Mouse (Mus musculus) intestine, postnatal 0 days (tissue): ENCODE measurements around the gene Reps1. TPM values are rescaled to one million over a fixed set of nuclear protein-coding genes. Genes with fewer than 3 reads are reported as not detected.

Experiments
- ATAC-seq: fragments of 200-750 bp; cut with Nextera tagmentation; 2 replicates; pipeline ENCODE4 v1.8.0; 2017; ENCODE audit warnings: mild to moderate bottlenecking, moderate TSS enrichment, moderate library complexity
- H3K27ac ChIP-seq: fragments of 300-500 bp; sonication (generic); 2 replicates; pipeline ENCODE4 v1.5.1; 2014; ENCODE audit warnings: mild to moderate bottlenecking, low read depth, low read length, moderate library complexity
- H3K27me3 ChIP-seq: fragments of 300-500 bp; sonication (generic); replicated peaks from 2 replicates; pipeline ENCODE4 v1.6.1; 2014; ENCODE audit warnings: low read length, mixed read lengths; ENCODE audit not compliant: control insufficient read depth, insufficient read depth
- H3K36me3 ChIP-seq: fragments of 300-500 bp; sonication (generic); 2 replicates; pipeline ENCODE4 v1.6.1; 2014; ENCODE audit warnings: mild to moderate bottlenecking, moderate library complexity; ENCODE audit not compliant: control insufficient read depth, insufficient read depth
- H3K4me1 ChIP-seq: fragments of 300-500 bp; sonication (generic); replicated peaks from 2 replicates; pipeline ENCODE4 v1.6.1; 2014; ENCODE audit warnings: antibody characterized with exemption, low read length, mixed read lengths; ENCODE audit not compliant: control insufficient read depth, insufficient read depth
- H3K4me2 ChIP-seq: fragments of 300-500 bp; sonication (generic); replicated peaks from 2 replicates; pipeline ENCODE4 v1.6.1; 2014; ENCODE audit warnings: low read depth, mild to moderate bottlenecking, moderate library complexity
- H3K4me3 ChIP-seq: fragments of 300-500 bp; sonication (generic); 2 replicates; pipeline ENCODE4 v1.5.1; 2014; ENCODE audit warnings: low read depth, low read length
- H3K9ac ChIP-seq: fragments of 300-500 bp; sonication (generic); 2 replicates; pipeline ENCODE4 v1.6.1; 2014; ENCODE audit warnings: mild to moderate bottlenecking, low read depth, low read length
- H3K9me3 ChIP-seq: fragments of 300-500 bp; sonication (generic); 2 replicates; pipeline ENCODE4 v1.6.1; 2016; ENCODE audit warnings: mixed run types; ENCODE audit not compliant: control insufficient read depth
- CTCF ChIP-seq: sonication (generic); IDR thresholded peaks from 2 replicates; pipeline ENCODE4 v1.5.1; 2016; ENCODE audit warnings: low read depth, mild to moderate bottlenecking, control low read depth, antibody characterized with exemption, moderate library complexity
- WGBS: fragments of 180-500 bp; shearing (Covaris S2); extraction: QIAGEN DNeasy Blood & Tissue Kit; methylation state at CpG from one replicate; pipeline ENCODE4 v1.1.7; 2014; 5-methylcytosine and 5-hydroxymethylcytosine counted together
- polyA plus RNA-seq: library from polyadenylated mRNA; unstranded; fragments of >200 nt; fragmentation: Nextera tagmentation; extraction: Ambion mirVana; gene quantifications from 2 replicates; pipeline ENCODE4 v1.2.1, GENCODE M21; 2015

Gene Reps1
- polyA plus RNA-seq, 1 experiment from 2014 or later, result 7.7 TPM

DNA sequence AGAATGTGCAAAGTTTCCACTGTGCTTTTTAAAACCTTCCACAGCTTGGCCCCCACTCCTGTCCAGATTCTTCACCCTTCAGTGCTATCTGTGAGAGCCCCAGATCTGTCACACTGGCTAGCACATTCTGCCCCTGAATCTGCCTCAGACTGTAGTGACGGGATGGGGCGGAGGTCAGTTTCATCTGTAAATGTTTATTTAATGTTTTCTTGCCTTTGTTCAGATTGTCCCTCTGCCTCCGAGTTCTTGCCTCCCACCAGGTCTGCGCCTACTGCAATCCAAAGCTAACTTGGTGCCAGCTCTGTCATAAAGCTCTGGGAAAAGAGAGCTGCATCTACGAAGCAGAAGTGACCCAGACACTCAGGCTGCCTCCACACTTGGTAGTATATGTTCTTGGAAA, 18.8 kb upstream of the Reps1 start:
- 48% methylated on average over 5 of the region's 5 CpGs for WGBS

DNA sequence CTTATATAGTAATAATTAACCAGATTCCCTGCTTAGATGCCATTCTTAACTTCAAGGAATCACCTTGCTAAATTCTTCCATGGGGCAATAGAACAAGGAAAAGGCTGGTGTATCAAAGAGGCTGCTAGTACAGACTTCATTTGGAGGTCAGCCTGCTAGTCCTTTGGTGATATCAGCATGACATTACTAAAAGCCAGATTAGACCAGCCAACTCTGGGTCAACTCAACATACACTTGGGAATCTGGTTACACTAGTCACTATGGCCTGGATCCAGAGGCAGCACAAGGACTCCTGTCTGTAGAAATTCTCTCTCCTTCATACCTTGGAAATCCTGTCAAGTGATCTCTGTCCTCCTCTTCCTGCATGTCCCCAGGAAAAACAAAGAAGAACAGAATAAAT, 9.3 kb upstream of the Reps1 start:
- H3K27me3 ChIP-seq, result no peaks in the 10 kb centered on the region
- no peak for ATAC-seq
- H3K9me3 ChIP-seq, result no peaks in the 10 kb centered on the region
- no peak overlapping the region for H3K27ac ChIP-seq
- H3K4me2 ChIP-seq, result no peak overlapping the region
- H3K36me3 ChIP-seq, result no peaks in the 10 kb centered on the region
- H3K4me3 ChIP-seq, result no peak overlapping the region
- no peak overlapping the region for H3K9ac ChIP-seq
- no peak for TF ChIP-seq CTCF
- H3K4me1 ChIP-seq, result no peaks in the 10 kb centered on the region

More for the DNA sequence above, 18.8 kb upstream of the Reps1 start:
- no peak overlapping the region for H3K4me3 ChIP-seq
- no peak overlapping the region for H3K4me2 ChIP-seq
- no peaks in the 10 kb centered on the region for H3K27me3 ChIP-seq
- no peak overlapping the region for H3K27ac ChIP-seq
- no peaks in the 10 kb centered on the region for H3K9me3 ChIP-seq
- no peak overlapping the region for H3K9ac ChIP-seq
- ATAC-seq, result no peak
- H3K36me3 ChIP-seq, result no peaks in the 10 kb centered on the region
- TF ChIP-seq CTCF, result no peak
- H3K4me1 ChIP-seq, result no peaks in the 10 kb centered on the region

DNA sequence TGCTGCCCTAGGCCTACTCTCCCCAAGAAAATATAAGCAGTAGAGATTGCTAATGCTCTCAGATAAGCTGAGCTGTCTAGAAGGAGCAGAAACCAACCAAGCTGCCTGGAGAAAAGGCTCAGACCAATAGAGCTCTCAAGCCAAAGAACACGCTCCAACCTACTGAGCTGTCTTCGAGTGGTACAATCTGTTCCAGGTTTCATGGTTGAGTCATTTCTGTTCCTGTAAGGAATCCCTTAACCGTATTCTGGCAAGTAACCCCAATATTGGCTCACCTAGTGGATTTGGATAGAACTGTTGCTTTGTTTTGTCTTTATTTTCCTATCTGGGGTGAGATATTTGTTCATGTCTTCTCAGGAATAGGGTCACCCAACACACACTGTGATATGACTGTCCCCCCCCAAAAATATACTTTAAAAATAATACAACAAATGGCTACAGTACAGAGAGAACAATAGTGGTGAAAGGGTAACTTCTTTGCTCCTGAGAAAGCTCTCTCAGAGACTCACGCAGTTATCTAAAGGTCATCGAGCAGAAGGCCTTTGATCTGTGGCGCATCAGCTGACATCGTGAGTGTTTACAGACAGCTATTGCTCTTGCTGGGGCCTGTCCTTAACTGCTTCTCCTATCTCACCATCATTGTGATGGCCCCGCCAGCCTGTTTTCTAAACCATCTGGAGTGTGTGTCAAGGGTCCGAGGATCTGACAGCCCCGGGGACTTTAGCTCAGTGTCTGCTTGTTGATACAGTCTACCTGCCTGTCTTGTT, 8.1 kb upstream of the Reps1 start:
- Histone ChIP-seq H3K9ac (no peak overlapping the region), H3K27me3 (no peaks in the 10 kb centered on the region), H3K4me3 (no peak overlapping the region), H3K36me3 (no peaks in the 10 kb centered on the region), H3K9me3 (no peaks in the 10 kb centered on the region), H3K4me2 (no peak overlapping the region), H3K27ac (no peak overlapping the region), H3K4me1 (no peaks in the 10 kb centered on the region)
- peak; percentile 38; the same call in 1 of the 2 replicates for ATAC-seq
- WGBS, result 44% methylated on average over 10 of the region's 10 CpGs
- TF ChIP-seq CTCF, result no peak

DNA sequence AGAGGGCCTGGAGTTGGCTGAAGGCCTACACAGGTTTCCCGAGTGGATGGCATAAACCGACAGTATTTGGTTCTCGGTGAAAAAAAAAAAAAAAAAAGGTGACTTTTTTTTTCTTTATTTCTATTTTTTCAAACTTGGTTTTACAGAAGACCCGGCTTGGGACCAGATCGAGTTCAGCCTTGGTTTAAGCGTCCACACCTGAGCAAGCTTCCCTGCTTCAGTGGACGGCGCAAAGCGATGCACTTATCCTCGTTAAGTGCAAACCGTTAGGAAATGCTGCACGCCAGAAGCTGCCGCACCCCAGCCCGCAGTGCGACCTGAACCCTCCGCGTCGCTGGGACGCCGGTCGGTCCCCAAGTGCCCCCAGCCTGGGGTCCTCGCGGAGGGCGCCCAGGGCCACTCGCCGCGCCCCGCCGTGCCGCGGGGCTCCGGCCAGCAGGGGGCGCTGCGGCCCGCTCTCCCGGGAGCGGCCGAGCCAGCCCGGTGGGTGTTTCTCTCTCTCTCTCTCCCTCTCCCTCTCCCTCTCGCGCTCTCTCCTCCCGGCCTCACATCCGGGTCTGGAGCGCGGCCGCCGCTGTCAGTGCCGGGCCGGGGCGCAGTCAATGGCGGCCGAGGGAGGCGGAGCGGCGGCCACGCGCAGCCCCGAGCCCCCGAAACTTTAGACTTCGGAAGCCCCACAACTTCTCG, 509 bp upstream of the Reps1 start:
- WGBS, result 4% methylated on average over 40 of the region's 61 CpGs
- peak overlapping the region; percentile 96 for H3K4me2 ChIP-seq
- peak; percentile 97 for ATAC-seq
- no peaks in the 10 kb centered on the region for H3K27me3 ChIP-seq
- TF ChIP-seq CTCF, result peak; percentile 78
- H3K27ac ChIP-seq, result peak overlapping the region; percentile 87
- no peaks in the 10 kb centered on the region for H3K9me3 ChIP-seq
- peak overlapping the region; percentile 97 for H3K9ac ChIP-seq
- H3K4me1 ChIP-seq, result peaks cover 4% of the 10 kb centered on the region; the same call in 1 of the 2 replicates
- no peaks in the 10 kb centered on the region for H3K36me3 ChIP-seq
- peak overlapping the region; percentile 91 for H3K4me3 ChIP-seq

DNA sequence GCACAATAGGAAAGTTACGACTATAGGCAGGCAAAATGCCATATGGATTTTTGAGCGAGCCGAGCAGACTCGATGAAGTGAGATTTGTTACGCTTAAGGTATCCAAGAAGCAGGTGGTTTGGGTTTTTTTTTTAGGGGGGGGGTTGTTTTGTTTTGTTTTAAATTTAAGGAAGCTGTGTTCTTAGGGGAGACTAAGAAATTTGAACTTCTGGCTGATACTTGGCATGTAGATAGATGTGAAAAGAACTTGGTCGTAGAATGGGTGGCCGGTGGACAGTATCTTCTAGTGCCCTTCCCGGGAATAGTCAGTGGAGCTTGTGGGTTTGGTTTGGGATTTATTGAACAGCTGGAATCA, 707 bp downstream of the Reps1 start:
- peak overlapping the region; percentile 97 for H3K9ac ChIP-seq

DNA sequence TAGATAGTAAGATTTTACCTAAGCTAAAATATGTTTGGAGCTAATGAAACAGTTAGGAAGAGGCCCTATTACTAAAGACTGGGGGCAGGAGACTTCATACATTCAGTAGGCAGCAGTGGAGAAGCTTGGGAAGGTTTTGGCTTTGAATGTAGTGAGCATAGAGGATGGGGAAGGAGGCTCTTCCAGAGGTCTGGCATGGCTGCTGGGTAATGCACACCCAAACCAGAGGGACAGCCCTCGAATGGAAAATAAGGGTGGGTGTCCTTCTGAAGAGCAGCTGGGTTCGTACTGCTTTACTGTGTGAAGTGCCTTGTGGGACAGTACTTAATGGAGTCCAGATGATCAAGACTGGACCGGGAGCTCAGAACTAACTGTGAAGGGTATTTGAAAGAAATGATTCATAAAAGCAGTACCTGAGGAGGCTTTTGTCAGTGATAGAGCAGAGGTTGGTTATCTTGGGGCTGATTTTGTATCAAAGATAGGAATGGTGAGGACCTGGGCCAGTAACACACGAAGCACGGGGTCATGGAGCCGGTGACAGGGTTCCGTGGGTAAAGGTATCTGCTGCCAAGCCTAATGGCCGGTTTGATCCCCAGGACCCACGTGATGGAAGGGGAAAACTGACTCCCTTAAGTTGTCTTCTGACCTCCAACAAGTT, 3.1 kb downstream of the Reps1 start:
- no peak for TF ChIP-seq CTCF

More for the DNA sequence above, 707 bp downstream of the Reps1 start:
- Histone ChIP-seq H3K4me3 (peak overlapping the region; percentile 91), H3K27ac (no peak overlapping the region), H3K36me3 (no peaks in the 10 kb centered on the region), H3K9me3 (no peaks in the 10 kb centered on the region), H3K4me2 (peak overlapping the region; percentile 96), H3K4me1 (peaks cover 4% of the 10 kb centered on the region; the same call in 1 of the 2 replicates), H3K27me3 (no peaks in the 10 kb centered on the region)
- no peak for TF ChIP-seq CTCF
- ATAC-seq, result no peak
- WGBS, result 1% methylated on average over 8 of the region's 8 CpGs

More for the DNA sequence above, 3.1 kb downstream of the Reps1 start:
- Histone ChIP-seq H3K9me3 (no peaks in the 10 kb centered on the region), H3K27me3 (no peaks in the 10 kb centered on the region), H3K9ac (no peak overlapping the region), H3K4me2 (no peak overlapping the region), H3K27ac (no peak overlapping the region), H3K4me1 (peaks cover 4% of the 10 kb centered on the region; the same call in 1 of the 2 replicates), H3K4me3 (no peak overlapping the region), H3K36me3 (no peaks in the 10 kb centered on the region)
- 83% methylated on average over 9 of the region's 9 CpGs for WGBS
- no peak for ATAC-seq
